Mouse (Mus musculus) hindbrain, embryonic 14.5 days (tissue): ENCODE data around the gene Sart3. TPM values are rescaled to one million over a fixed set of nuclear protein-coding genes. Genes with fewer than 3 reads are reported as not detected.
A peak's percentile ranks its signal among the peaks of the same experiment; 100 is the strongest.

Source experiments
- ATAC-seq: fragments of 200-750 bp; cut with Nextera tagmentation; 2 replicates; pipeline ENCODE4 v1.8.0; 2017; ENCODE audit warnings: moderate number of reproducible peaks, mild to moderate bottlenecking, moderate TSS enrichment, moderate library complexity; ENCODE audit not compliant: low FRiP score
- DNase-seq: peaks from one replicate; pipeline ENCODE4 v3.0.0-alpha.2; 2015; ENCODE audit warnings: low spot score
- H3K27ac ChIP-seq: fragments of 300-500 bp; sonication (generic); 2 replicates; pipeline ENCODE4 v1.5.1; 2014; ENCODE audit warnings: mild to moderate bottlenecking, moderate library complexity
- H3K27me3 ChIP-seq: fragments of 300-500 bp; sonication (generic); 2 replicates; pipeline ENCODE4 v1.6.1; 2014; ENCODE audit warnings: mild to moderate bottlenecking, low read length, mixed read lengths; ENCODE audit not compliant: control insufficient read depth, insufficient read depth
- H3K36me3 ChIP-seq: fragments of 300-500 bp; sonication (generic); replicated peaks from 2 replicates; pipeline ENCODE4 v1.6.1; 2014; ENCODE audit not compliant: control insufficient read depth, insufficient read depth
- H3K4me1 ChIP-seq: fragments of 300-500 bp; sonication (generic); replicated peaks from 2 replicates; pipeline ENCODE4 v1.6.1; 2014; ENCODE audit warnings: antibody characterized with exemption, low read length, mixed read lengths; ENCODE audit not compliant: control insufficient read depth, insufficient read depth
- H3K4me2 ChIP-seq: fragments of 300-500 bp; sonication (generic); replicated peaks from 2 replicates; pipeline ENCODE4 v1.6.1; 2014; ENCODE audit warnings: mild to moderate bottlenecking, moderate library complexity
- H3K4me3 ChIP-seq: fragments of 300-500 bp; sonication (generic); replicated peaks from 2 replicates; pipeline ENCODE4 v1.5.1; 2014; ENCODE audit warnings: mild to moderate bottlenecking, low read length
- H3K9ac ChIP-seq: fragments of 300-500 bp; sonication (generic); 2 replicates; pipeline ENCODE4 v1.6.1; 2014
- H3K9me3 ChIP-seq: fragments of 300-500 bp; sonication (generic); 2 replicates; pipeline ENCODE4 v1.6.1; 2016; ENCODE audit warnings: low read length; ENCODE audit not compliant: control insufficient read depth
- WGBS: fragments of 180-500 bp; shearing (Covaris S2); extraction: QIAGEN DNeasy Blood & Tissue Kit; methylation state at CpG from one replicate; pipeline ENCODE4 v1.1.7; 2014; 5-methylcytosine and 5-hydroxymethylcytosine counted together
- polyA plus RNA-seq: library from polyadenylated mRNA; unstranded; fragments of >200 nt; fragmentation: Nextera tagmentation; extraction: Ambion mirVana; gene quantifications from 2 replicates; pipeline ENCODE4 v1.2.1, GENCODE M21; 2014

The Sart3 gene
- polyA plus RNA-seq, 1 experiment from 2014 or later, result 33.0 TPM

DNA sequence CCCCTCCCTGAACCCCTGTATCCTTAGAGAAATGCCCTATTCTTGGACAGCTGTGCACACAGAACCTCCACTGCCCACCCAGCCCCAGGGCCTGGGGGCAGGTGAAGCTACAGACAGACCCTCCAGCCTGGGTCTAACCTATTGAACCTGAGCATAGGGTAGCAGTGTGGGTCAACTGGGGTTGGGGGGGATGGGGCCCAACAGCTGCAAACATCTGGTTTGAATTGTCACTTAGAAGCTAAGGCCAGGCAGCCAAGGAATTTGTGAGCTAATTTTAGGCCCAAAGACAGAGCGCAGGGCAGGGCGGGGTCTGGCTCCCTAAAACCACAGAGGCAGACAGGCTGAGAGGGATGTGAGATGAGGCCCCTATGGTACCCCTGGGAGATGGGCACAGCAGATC is 35.9 kb upstream of the Sart3 start:
- 91% methylated on average over 2 of the region's 2 CpGs for WGBS
- no peak overlapping the region for H3K27ac ChIP-seq
- H3K9ac ChIP-seq, result no peak overlapping the region
- no peak overlapping the region for H3K4me3 ChIP-seq
- H3K9me3 ChIP-seq, result peaks cover 9% of the 10 kb centered on the region; the same call in 1 of the 2 replicates
- no peak overlapping the region for H3K4me2 ChIP-seq
- no peaks in the 10 kb centered on the region for H3K27me3 ChIP-seq
- no peaks in the 10 kb centered on the region for H3K36me3 ChIP-seq
- ATAC-seq, result no peak
- no peak for DNase-seq
- no peaks in the 10 kb centered on the region for H3K4me1 ChIP-seq

DNA sequence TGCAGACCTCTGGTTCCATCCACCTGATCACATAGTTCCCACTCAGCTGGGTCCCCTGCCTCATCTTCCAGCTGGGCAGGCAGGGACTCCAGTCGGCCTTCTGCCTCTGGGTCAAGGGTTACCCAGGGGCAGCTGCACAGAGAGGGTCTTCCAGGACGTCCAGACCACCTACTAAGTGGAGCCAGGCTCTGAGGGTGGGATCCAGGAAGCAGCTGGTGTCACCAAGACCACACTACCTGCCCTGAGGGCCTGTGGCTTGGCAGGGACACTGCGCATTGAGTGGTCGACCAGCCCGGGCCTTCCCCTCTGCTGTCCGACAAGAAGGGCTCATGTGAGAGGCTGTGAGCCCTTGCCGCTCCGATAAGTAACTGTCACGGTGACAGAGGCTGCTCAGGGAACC is 35.4 kb upstream of the Sart3 start:
- peaks cover 9% of the 10 kb centered on the region; the same call in 1 of the 2 replicates for H3K9me3 ChIP-seq

DNA sequence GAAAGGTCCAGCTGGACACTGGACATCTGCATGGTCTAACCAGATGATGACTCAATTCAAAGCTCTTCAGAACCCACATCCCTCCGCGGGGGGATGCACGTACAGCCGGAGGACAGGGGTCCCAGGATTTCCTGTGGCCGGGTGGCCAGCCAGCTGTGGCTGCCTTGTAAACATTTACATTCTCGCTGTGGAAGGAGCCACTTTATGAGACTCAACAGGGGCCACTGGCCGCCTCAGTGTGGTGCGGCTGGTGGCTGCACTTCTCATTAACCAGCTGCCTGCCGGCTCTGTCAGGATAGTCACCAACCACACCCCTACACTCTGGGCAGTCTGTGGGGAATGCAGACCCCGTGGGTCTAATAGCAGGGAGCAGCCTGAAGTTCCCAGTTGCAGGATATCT is 34.1 kb upstream of the Sart3 start:
- WGBS, result 48% methylated on average over 10 of the region's 10 CpGs

More for the DNA sequence above, 35.4 kb upstream of the Sart3 start:
- DNase-seq (no peak), ATAC-seq (no peak)
- Histone ChIP-seq H3K36me3 (no peaks in the 10 kb centered on the region), H3K4me3 (no peak overlapping the region), H3K4me1 (no peaks in the 10 kb centered on the region), H3K9ac (no peak overlapping the region), H3K27ac (no peak overlapping the region), H3K27me3 (no peaks in the 10 kb centered on the region), H3K4me2 (no peak overlapping the region)
- 62% methylated on average over 9 of the region's 9 CpGs for WGBS

DNA sequence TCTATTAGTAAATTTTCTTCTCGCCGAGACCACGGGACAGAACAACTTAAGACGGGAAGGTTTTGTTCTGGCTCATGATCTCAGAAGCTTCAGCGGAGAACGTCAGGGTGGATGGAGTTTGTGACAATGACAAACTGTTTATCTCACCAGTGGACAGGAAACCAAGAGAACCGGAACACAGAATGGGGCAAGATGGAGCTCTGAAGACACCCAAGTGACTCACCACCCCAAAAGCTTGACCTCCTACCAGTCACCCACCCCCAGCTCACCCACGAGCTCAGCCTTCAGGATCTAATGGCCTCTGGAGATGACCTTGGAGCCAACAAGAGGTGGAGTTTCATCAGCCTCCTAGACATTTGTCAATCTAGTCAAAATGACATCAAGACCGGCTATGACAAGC is 33.0 kb upstream of the Sart3 start:
- no peak overlapping the region for H3K27ac ChIP-seq
- DNase-seq (no peak), ATAC-seq (no peak)
- H3K9ac ChIP-seq, result no peak overlapping the region
- no peaks in the 10 kb centered on the region; the same call in 1 of the 2 replicates for H3K4me1 ChIP-seq
- H3K27me3 ChIP-seq, result no peaks in the 10 kb centered on the region
- H3K4me3 ChIP-seq, result no peak overlapping the region
- no peaks in the 10 kb centered on the region for H3K36me3 ChIP-seq
- 93% methylated on average over 9 of the region's 9 CpGs for WGBS
- H3K9me3 ChIP-seq, result 0 out of 2 replicates have a peak, but pooled peaks cover 4% of the 10 kb centered on the region
- no peak overlapping the region for H3K4me2 ChIP-seq

More for the DNA sequence above, 34.1 kb upstream of the Sart3 start:
- H3K9ac ChIP-seq, result no peak overlapping the region
- DNase-seq (no peak), ATAC-seq (no peak)
- H3K36me3 ChIP-seq, result no peaks in the 10 kb centered on the region
- H3K4me2 ChIP-seq, result no peak overlapping the region
- H3K9me3 ChIP-seq, result peaks cover 7% of the 10 kb centered on the region; the same call in 1 of the 2 replicates
- H3K4me1 ChIP-seq, result no peaks in the 10 kb centered on the region
- no peaks in the 10 kb centered on the region for H3K27me3 ChIP-seq
- no peak overlapping the region for H3K4me3 ChIP-seq
- H3K27ac ChIP-seq, result no peak overlapping the region

DNA sequence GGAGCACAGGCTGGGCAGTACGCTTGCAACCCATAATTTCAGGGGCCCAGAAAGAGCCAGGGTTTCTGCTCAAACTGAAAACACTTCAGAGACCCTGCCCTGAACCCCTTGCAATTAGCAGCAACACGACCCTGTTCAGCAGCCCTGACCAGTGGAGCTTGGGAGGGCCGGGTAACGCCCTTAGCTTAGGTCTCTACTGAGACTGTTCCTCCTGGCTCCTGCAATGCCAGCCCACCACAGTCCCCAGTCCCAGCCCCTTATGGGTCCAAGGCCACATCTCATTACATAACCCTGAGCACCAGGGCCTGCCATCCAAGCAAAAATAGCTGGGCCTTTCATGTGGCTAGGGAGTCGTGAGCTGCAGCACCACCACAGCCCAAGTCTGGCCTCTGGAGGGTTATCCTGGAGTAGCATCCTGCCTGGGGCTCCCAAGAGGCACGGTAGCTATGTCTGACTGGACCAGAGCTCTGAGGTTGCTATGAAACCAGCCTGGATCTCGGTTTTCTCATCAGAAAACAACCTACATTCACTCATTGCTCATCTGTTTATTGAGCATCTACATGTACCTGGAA is 32.2 kb upstream of the Sart3 start:
- Histone ChIP-seq H3K9ac (no peak overlapping the region), H3K27me3 (no peaks in the 10 kb centered on the region), H3K36me3 (no peaks in the 10 kb centered on the region), H3K9me3 (no peaks in the 10 kb centered on the region), H3K27ac (no peak overlapping the region), H3K4me3 (no peak overlapping the region), H3K4me1 (no peaks in the 10 kb centered on the region; the same call in 1 of the 2 replicates), H3K4me2 (no peak overlapping the region)
- no peak for DNase-seq
- ATAC-seq, result no peak
- 70% methylated on average over 7 of the region's 7 CpGs for WGBS

DNA sequence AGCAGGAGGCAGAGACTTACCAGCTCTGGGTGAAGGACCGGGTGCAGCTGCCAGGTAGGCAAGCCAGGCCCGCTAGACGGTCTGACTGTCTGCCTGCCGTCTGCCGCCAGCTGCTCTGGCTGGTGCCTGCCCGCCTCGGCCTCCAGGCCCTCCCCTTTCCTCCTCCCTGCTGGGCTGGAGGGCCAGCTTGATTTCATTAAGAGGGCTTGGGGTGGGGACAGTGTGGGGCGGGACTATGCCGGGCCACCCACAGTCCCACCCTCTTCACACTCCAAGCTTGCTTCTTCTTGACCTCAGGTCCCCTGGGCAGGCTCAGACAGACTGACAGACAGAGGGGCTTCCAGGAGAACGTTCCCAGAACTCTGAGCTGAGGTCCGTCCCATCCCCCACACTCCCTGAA is 28.0 kb upstream of the Sart3 start, which contains the start of gene Tmem119:
TSS of gene Tmem119 (minus strand) at position 237 of the 400 bp plus-strand sequence.
- Histone ChIP-seq H3K4me1 (no peaks in the 10 kb centered on the region; the same call in 1 of the 2 replicates), H3K4me3 (no peak within 1 kb of the TSS; the same call in 1 of the 2 replicates), H3K27ac (no peak within 1 kb of the TSS), H3K27me3 (no peaks in the 10 kb centered on the region), H3K9me3 (no peaks in the 10 kb centered on the region), H3K9ac (no peak within 1 kb of the TSS), H3K4me2 (peak within 1 kb of the TSS; percentile 21; the same call in 1 of the 2 replicates), H3K36me3 (no peaks in the 10 kb centered on the region)
- 1% methylated on average over 11 of the region's 11 CpGs for WGBS
- ATAC-seq (no peak; the same call in 1 of the 2 replicates), DNase-seq (no peak)

DNA sequence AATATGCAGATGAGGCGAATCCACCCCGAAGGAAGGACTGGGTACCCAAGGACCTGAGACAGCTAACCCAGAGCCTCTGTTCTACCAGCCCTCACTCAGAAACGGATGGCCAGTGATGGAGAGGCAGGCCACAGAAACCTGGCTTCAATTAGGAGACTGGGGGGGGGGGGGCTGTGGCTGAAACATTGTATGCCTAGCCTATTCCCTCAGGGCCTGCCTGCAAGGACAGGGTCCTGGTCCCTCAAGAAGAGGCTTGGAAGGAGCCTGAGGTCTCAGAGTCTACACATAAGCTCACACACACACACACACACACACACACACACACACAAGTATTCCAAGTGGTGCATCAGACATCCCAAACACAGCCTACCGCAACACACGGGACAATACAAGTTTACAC is 27.4 kb upstream of the Sart3 start:
- H3K36me3 ChIP-seq, result no peaks in the 10 kb centered on the region

DNA sequence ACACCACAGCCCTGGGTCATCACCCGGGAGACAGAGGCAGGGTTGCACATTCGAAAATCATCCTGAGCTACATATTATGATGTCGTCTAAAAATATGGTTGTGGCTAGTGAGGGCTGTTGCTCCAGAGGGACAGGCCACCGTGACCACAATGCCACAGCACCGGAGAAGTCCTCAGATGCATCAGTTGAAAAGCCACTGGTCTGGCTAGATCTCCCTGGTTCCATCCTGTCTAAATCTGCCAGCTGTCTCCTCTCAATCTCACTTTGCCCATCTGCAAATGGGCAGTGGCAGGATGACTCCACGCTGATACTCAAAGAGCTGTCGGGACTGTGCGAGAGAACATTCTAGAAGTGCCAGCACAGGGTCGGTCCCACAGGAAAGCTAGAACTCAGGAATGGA is 26.2 kb upstream of the Sart3 start:
- DNase-seq (no peak), ATAC-seq (no peak)
- H3K4me3 ChIP-seq, result no peak overlapping the region
- H3K4me2 ChIP-seq, result no peak overlapping the region
- WGBS, result 81% methylated on average over 9 of the region's 9 CpGs
- H3K9me3 ChIP-seq, result no peaks in the 10 kb centered on the region
- no peak overlapping the region for H3K9ac ChIP-seq
- H3K27ac ChIP-seq, result no peak overlapping the region
- no peaks in the 10 kb centered on the region; the same call in 1 of the 2 replicates for H3K4me1 ChIP-seq
- no peaks in the 10 kb centered on the region for H3K36me3 ChIP-seq
- H3K27me3 ChIP-seq, result no peaks in the 10 kb centered on the region

More for the DNA sequence above, 27.4 kb upstream of the Sart3 start:
- Histone ChIP-seq H3K4me2 (0 out of 2 replicates have a peak overlapping the region, but pooled peaks have one; percentile 21), H3K9ac (no peak overlapping the region), H3K27ac (no peak overlapping the region), H3K27me3 (no peaks in the 10 kb centered on the region), H3K4me3 (no peak overlapping the region; the same call in 1 of the 2 replicates), H3K4me1 (no peaks in the 10 kb centered on the region; the same call in 1 of the 2 replicates), H3K9me3 (no peaks in the 10 kb centered on the region)
- no peak for ATAC-seq
- WGBS, result 38% methylated on average over 5 of the region's 5 CpGs
- no peak for DNase-seq

DNA sequence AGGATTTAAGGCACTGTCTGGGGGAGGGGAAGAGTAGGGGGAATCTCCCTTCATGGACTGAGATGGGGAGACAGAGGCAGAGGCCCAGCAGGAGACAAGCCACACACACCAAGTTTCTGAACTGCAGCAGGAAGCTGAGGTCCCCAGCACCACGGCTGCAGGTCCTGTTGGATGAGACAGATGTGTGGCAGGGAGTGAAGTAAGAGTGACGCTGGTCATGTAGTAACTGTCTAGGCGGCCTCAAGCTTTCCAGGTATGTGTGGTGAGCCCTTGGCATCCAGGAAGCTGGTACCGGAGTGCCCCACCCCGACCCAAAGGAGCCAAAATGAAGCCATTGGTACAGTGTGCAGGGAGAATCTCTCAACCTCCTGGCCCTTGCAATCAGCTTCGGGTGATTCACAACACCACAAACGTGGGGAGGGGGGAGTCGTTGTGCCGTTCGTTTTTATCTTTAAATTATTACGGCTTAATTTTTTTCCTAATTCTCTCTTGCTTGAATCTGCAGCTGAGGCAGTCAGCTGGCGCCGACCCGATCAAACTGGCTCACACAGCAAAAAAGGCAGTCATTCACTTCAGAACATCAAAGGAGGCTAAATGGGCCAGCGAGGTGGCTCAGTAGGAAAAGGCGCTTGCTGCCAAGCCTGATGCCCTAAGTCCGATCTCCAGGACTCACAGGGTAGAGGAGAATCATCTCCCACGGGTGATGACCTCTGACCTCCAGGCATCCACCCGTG is 25.0 kb upstream of the Sart3 start:
- H3K9me3 ChIP-seq, result no peaks in the 10 kb centered on the region
- H3K4me2 ChIP-seq, result no peak overlapping the region
- WGBS, result 13% methylated on average over 19 of the region's 19 CpGs
- H3K9ac ChIP-seq, result no peak overlapping the region
- no peak overlapping the region for H3K4me3 ChIP-seq
- no peak for ATAC-seq
- no peak for DNase-seq
- H3K4me1 ChIP-seq, result no peaks in the 10 kb centered on the region; the same call in 1 of the 2 replicates
- H3K27ac ChIP-seq, result no peak overlapping the region
- H3K27me3 ChIP-seq, result no peaks in the 10 kb centered on the region
- H3K36me3 ChIP-seq, result no peaks in the 10 kb centered on the region
